Mouse (Mus musculus): ENCODE results near the gene Gabra5. TPM values are rescaled to one million over a fixed set of nuclear protein-coding genes. Genes with fewer than 3 reads are reported as not detected.

Gene Gabra5
- polyA plus RNA-seq, 1 experiment = not detected

GRCm38 (mm10) chr7:57384112-57384511 is 125.7 kb downstream of the Gabra5 start:
- Histone ChIP-seq H3K4me1 (ENCODE audit: control insufficient read depth, insufficient read depth, low read length) (no peaks in the 10 kb centered on the region), H3K9ac (ENCODE audit: low read depth, poor library complexity, severe bottlenecking) (no peak overlapping the region), H3K27ac (ENCODE audit: insufficient read depth, low read length) (no peak overlapping the region), H3K4me3 (ENCODE audit: low read depth, low read length) (no peak overlapping the region), H3K27me3 (ENCODE audit: control insufficient read depth, insufficient read depth, low read length, poor library complexity, severe bottlenecking) (peaks cover 3% of the 10 kb centered on the region), H3K9me3 (replicated peaks; ENCODE audit: control insufficient read depth, insufficient read depth, low read length, poor library complexity, severe bottlenecking) (no peaks in the 10 kb centered on the region), H3K36me3 (ENCODE audit: control insufficient read depth, insufficient read depth, low read length, poor library complexity, severe bottlenecking) (no peaks in the 10 kb centered on the region)
- TF ChIP-seq CTCF (IDR thresholded peaks at IDR 0.05; ENCODE audit: low read depth, low read length) = peak; percentile 32
- no peak for TF ChIP-seq EP300 (IDR thresholded peaks at IDR 0.05; ENCODE audit: insufficient read depth, low read depth, low read length)

GRCm38 (mm10) chr7:57366013-57366390 is 143.9 kb downstream of the Gabra5 start:
- TF ChIP-seq EP300 (IDR thresholded peaks at IDR 0.05; ENCODE audit: insufficient read depth, low read depth, low read length) (no peak), POLR2A (IDR thresholded peaks at IDR 0.05; ENCODE audit: insufficient read depth, low read length) (no peak), CTCF (IDR thresholded peaks at IDR 0.05; ENCODE audit: low read depth, low read length) (no peak)
- no peak overlapping the region for H3K27ac ChIP-seq (ENCODE audit: insufficient read depth, low read length)
- H3K4me3 ChIP-seq (ENCODE audit: low read depth, low read length) = no peak overlapping the region
- no peak overlapping the region for H3K9ac ChIP-seq (ENCODE audit: low read depth, poor library complexity, severe bottlenecking)
- H3K27me3 ChIP-seq (ENCODE audit: control insufficient read depth, insufficient read depth, low read length, poor library complexity, severe bottlenecking) = no peaks in the 10 kb centered on the region
- H3K9me3 ChIP-seq (replicated peaks; ENCODE audit: control insufficient read depth, insufficient read depth, low read length, poor library complexity, severe bottlenecking) = no peaks in the 10 kb centered on the region
- H3K4me1 ChIP-seq (ENCODE audit: control insufficient read depth, insufficient read depth, low read length) = no peaks in the 10 kb centered on the region
- no peaks in the 10 kb centered on the region for H3K36me3 ChIP-seq (ENCODE audit: control insufficient read depth, insufficient read depth, low read length, poor library complexity, severe bottlenecking)

GRCm38 (mm10) chr7:57365134-57366012 is 144.5 kb downstream of the Gabra5 start:
- Histone ChIP-seq H3K9ac (ENCODE audit: low read depth, poor library complexity, severe bottlenecking) (no peak overlapping the region), H3K36me3 (ENCODE audit: control insufficient read depth, insufficient read depth, low read length, poor library complexity, severe bottlenecking) (no peaks in the 10 kb centered on the region), H3K27me3 (ENCODE audit: control insufficient read depth, insufficient read depth, low read length, poor library complexity, severe bottlenecking) (no peaks in the 10 kb centered on the region), H3K4me3 (ENCODE audit: low read depth, low read length) (no peak overlapping the region), H3K27ac (ENCODE audit: insufficient read depth, low read length) (no peak overlapping the region), H3K4me1 (ENCODE audit: control insufficient read depth, insufficient read depth, low read length) (no peaks in the 10 kb centered on the region), H3K9me3 (replicated peaks; ENCODE audit: control insufficient read depth, insufficient read depth, low read length, poor library complexity, severe bottlenecking) (no peaks in the 10 kb centered on the region)
- TF ChIP-seq POLR2A (IDR thresholded peaks at IDR 0.05; ENCODE audit: insufficient read depth, low read length) (no peak), EP300 (IDR thresholded peaks at IDR 0.05; ENCODE audit: insufficient read depth, low read depth, low read length) (no peak), CTCF (IDR thresholded peaks at IDR 0.05; ENCODE audit: low read depth, low read length) (no peak)

GRCm38 (mm10) chr7:57363812-57364211 is 146.0 kb downstream of the Gabra5 start:
- no peaks in the 10 kb centered on the region for H3K4me1 ChIP-seq (ENCODE audit: control insufficient read depth, insufficient read depth, low read length)
- no peaks in the 10 kb centered on the region for H3K27me3 ChIP-seq (ENCODE audit: control insufficient read depth, insufficient read depth, low read length, poor library complexity, severe bottlenecking)
- no peaks in the 10 kb centered on the region for H3K9me3 ChIP-seq (replicated peaks; ENCODE audit: control insufficient read depth, insufficient read depth, low read length, poor library complexity, severe bottlenecking)
- TF ChIP-seq EP300 (IDR thresholded peaks at IDR 0.05; ENCODE audit: insufficient read depth, low read depth, low read length) (no peak), POLR2A (IDR thresholded peaks at IDR 0.05; ENCODE audit: insufficient read depth, low read length) (no peak), CTCF (IDR thresholded peaks at IDR 0.05; ENCODE audit: low read depth, low read length) (no peak)
- H3K36me3 ChIP-seq (ENCODE audit: control insufficient read depth, insufficient read depth, low read length, poor library complexity, severe bottlenecking) = no peaks in the 10 kb centered on the region
- H3K4me3 ChIP-seq (ENCODE audit: low read depth, low read length) = no peak overlapping the region
- no peak overlapping the region for H3K9ac ChIP-seq (ENCODE audit: low read depth, poor library complexity, severe bottlenecking)
- H3K27ac ChIP-seq (ENCODE audit: insufficient read depth, low read length) = no peak overlapping the region

GRCm38 (mm10) chr7:57357871-57358540 is 151.9 kb downstream of the Gabra5 start:
- Histone ChIP-seq H3K4me1 (ENCODE audit: control insufficient read depth, insufficient read depth, low read length) (peaks cover 2% of the 10 kb centered on the region), H3K9ac (ENCODE audit: low read depth, poor library complexity, severe bottlenecking) (no peak overlapping the region), H3K4me3 (ENCODE audit: low read depth, low read length) (no peak overlapping the region), H3K27me3 (ENCODE audit: control insufficient read depth, insufficient read depth, low read length, poor library complexity, severe bottlenecking) (no peaks in the 10 kb centered on the region; the same call in 1 of the 2 replicates), H3K9me3 (replicated peaks; ENCODE audit: control insufficient read depth, insufficient read depth, low read length, poor library complexity, severe bottlenecking) (no peaks in the 10 kb centered on the region), H3K27ac (ENCODE audit: insufficient read depth, low read length) (no peak overlapping the region), H3K36me3 (ENCODE audit: control insufficient read depth, insufficient read depth, low read length, poor library complexity, severe bottlenecking) (no peaks in the 10 kb centered on the region)
- TF ChIP-seq CTCF (IDR thresholded peaks at IDR 0.05; ENCODE audit: low read depth, low read length) (no peak), EP300 (IDR thresholded peaks at IDR 0.05; ENCODE audit: insufficient read depth, low read depth, low read length) (no peak), POLR2A (IDR thresholded peaks at IDR 0.05; ENCODE audit: insufficient read depth, low read length) (no peak)

Other genes with a start within 250 kb of the Gabra5 start
- gene Gabrg3, start 122.9 kb downstream of the Gabra5 start, polyA plus RNA-seq (2011; ENCODE audit: insufficient read depth, insufficient read length, low read depth, missing spikeins) = not detected in 2 replicates
- gene Gabrb3, start 90.4 kb downstream of the Gabra5 start, polyA plus RNA-seq (2011; ENCODE audit: insufficient read depth, insufficient read length, low read depth, missing spikeins) = 8.5 and 12.4 TPM in 2 replicates

All from ES-Bruce4 (cell line).